Mouse (Mus musculus): Measurements from ENCODE around the gene Mccc1. TPM values are rescaled to one million over a fixed set of nuclear protein-coding genes. Genes with fewer than 3 reads are reported as not detected.

Mccc1 gene
- total RNA-seq, 2 experiments from 2014 or later = 12.8 to 23.9 TPM

GRCm38 (mm10) chr3:35923495-35923894 lies 77.0 kb downstream of the Mccc1 start:
- ATAC-seq (replicated peaks; ENCODE audit: poor library complexity) = peak; percentile 92

- ATAC-seq (replicated peaks; ENCODE audit: poor library complexity) = no peak
Measured at GRCm38 (mm10) chr3:35922522-35922921, 78.0 kb downstream of the Mccc1 start.

GRCm38 (mm10) chr3:35918229-35918628 lies 82.2 kb downstream of the Mccc1 start:
- no peak for ATAC-seq (replicated peaks; ENCODE audit: poor library complexity)

Other genes with a start within 250 kb of the Mccc1 start
- gene Atp11b, start 246.6 kb downstream of the Mccc1 start, total RNA-seq (2015) = 218 and 248 TPM in 2 replicates
- gene Atp11b, start 246.6 kb downstream of the Mccc1 start, total RNA-seq (2017) = 110 and 139 TPM in 2 replicates
- gene Dcun1d1, start 63.2 kb downstream of the Mccc1 start, total RNA-seq (2015) = 134 and 137 TPM in 2 replicates
- 145 and 219 TPM in 2 replicates for gene Dcun1d1, start 63.2 kb downstream of the Mccc1 start, total RNA-seq (2017)
- not detected in 2 replicates for gene Ccdc144b, start 52.9 kb upstream of the Mccc1 start, total RNA-seq (2015)
- gene Ccdc144b, start 52.9 kb upstream of the Mccc1 start, total RNA-seq (2017) = not detected in 2 replicates
- gene Acad9, start 65.3 kb upstream of the Mccc1 start, total RNA-seq (2015) = 43.3 and 50.7 TPM in 2 replicates
- gene Acad9, start 65.3 kb upstream of the Mccc1 start, total RNA-seq (2017) = 48.9 and 49.0 TPM in 2 replicates
- 5.8 and 6.2 TPM in 2 replicates for gene D3Ertd254e, start 150.3 kb upstream of the Mccc1 start, total RNA-seq (2015)
- 5.2 and 6.0 TPM in 2 replicates for gene D3Ertd254e, start 150.3 kb upstream of the Mccc1 start, total RNA-seq (2017)
- not detected in 2 replicates for gene Qrfpr, start 221.6 kb upstream of the Mccc1 start, total RNA-seq (2015)
- gene Qrfpr, start 221.6 kb upstream of the Mccc1 start, total RNA-seq (2017) = not detected in 2 replicates